Mouse (Mus musculus): Measurements from ENCODE around the gene Scarf2.

The Scarf2 gene

GRCm38 (mm10) chr16:17796971-17797811 lies at the start of gene Scarf2:
Scarf2 (plus strand) TSS chr16:17797282.
- no peak for ATAC-seq (ENCODE audit: insufficient number of reproducible peaks, low FRiP score, low TSS enrichment)

DNA sequence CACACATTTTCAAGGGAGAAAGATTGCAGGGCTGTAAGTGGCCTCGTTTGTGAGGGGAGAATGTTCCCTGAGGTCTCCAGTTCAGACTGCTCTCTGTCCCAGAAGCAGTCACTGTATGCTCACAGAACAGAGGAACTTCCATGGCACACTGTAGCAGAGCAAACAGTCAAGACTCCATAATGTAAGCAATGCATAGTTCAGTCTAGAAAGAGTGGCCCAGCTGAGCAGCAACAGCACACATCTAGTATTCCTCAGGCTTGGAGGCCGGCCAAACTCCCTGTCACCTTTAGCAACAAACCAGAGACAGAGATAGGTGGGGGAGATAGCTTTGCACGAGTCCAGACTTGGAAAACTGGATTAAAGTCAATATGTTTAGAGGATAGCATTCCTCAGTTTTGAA lies 44.1 kb upstream of the Scarf2 start:
- ATAC-seq (ENCODE audit: insufficient number of reproducible peaks, low FRiP score, low TSS enrichment), result no peak

DNA sequence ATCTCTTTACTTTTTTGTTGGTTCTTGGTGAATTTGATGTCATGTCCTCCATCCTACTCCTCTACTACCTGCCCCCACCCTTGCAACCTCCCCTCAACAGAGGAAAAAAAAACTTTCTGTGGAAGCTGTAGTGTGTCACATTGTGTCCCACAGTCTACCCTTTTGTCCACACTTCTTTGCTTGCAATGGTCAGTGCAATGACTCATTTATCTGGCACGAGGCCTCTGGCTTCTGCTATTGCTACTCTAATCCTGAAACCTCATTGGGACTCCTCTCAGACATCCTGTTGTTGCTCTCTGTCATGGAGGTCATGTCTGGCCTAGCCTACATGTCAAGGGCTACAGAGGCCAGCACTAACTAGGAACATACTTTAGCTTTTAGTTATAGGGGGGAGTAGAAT lies 43.4 kb upstream of the Scarf2 start:
- no peak for ATAC-seq (ENCODE audit: insufficient number of reproducible peaks, low FRiP score, low TSS enrichment)

DNA sequence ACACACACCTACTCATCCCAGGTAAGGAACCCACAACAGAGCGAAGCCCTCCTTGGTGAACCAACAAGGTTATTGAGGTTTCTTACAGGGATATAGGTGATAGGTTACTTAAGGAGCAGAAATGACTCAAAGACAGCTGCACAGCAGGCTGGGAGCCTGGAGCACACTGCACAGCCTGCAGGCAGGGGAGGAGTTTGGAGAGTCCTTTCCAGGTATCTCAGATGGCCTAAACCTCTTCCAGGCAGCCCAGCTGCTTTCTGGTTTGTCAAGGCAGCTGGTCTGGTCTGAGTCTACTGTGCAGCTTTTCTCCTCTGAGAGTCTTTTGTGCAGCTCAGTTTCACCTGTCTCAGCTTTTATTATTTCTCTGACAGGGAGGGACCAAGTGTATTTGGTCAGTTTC lies 39.3 kb upstream of the Scarf2 start:
- no peak for ATAC-seq (ENCODE audit: insufficient number of reproducible peaks, low FRiP score, low TSS enrichment)

DNA sequence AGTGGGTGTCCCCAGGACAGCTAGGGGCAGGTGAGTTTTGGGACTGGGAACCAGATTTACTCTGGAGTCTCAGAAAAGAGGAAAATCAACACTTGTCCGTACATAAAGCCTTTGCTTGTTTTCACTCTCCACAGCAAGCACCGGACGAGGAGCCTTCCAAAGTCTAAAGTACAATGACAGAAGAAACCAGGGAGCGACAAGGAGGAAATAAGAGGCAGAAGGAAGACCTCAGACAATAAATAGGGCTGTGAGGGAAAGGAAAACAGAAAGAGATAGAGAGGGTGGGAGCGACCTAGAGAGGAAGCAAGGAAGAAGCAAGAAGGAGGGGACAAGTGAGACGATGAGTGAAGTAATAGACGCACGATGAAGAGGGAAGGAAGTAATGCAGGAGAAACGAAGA lies 38.2 kb upstream of the Scarf2 start:
- no peak for ATAC-seq (ENCODE audit: insufficient number of reproducible peaks, low FRiP score, low TSS enrichment)

DNA sequence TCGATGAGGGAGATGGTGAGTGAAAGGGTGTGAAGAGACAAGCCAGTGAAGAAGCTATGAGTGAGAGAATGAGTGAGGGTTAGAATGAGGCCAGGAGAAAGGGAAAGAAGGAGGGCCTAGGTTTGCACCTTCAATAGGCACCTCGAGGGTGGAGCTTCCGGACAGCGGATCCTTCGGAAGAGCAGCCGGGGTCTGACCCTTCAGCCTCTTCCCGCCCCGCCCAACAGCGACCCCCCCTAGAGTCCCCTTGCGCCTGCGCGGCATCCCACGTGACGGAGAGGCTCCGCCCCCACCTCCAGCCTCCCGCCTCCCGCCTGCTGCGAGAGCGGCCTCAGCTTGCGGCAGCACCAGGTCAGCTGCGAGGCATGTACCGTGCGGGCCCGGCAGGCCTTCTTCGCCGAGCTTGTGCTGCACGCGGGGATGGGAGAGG lies 37.7 kb upstream of the Scarf2 start, which contains the start of gene Klhl22:
Gene Klhl22, plus strand, starts transcription at position 275 of the 430 bp plus-strand sequence.
- ATAC-seq (ENCODE audit: insufficient number of reproducible peaks, low FRiP score, low TSS enrichment), result peak; percentile 72

- ATAC-seq (ENCODE audit: insufficient number of reproducible peaks, low FRiP score, low TSS enrichment), result peak; percentile 41
Observed at GRCm38 (mm10) chr16:17759813-17760321, 37.2 kb upstream of the Scarf2 start.

DNA sequence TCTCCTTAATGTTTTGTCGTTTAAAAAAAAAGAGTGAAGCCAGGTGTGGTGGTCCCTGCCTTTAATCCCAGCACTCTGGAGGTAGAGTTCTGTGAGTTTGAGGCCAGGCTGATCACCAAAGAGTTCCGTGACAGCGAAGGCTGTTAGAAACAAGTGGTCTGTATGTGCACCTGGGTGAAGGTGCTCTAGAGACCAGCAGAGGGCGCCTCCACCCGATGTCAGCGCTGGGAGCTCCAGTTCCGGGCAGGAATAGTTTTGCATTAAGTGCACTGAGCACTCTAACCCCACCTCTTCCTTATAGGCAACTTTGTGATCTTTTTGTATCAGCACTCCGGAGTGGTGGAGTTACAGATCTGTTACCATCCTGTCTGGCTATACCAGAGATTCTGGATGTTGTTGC lies 36.4 kb upstream of the Scarf2 start:
- ATAC-seq (ENCODE audit: insufficient number of reproducible peaks, low FRiP score, low TSS enrichment), result no peak

DNA sequence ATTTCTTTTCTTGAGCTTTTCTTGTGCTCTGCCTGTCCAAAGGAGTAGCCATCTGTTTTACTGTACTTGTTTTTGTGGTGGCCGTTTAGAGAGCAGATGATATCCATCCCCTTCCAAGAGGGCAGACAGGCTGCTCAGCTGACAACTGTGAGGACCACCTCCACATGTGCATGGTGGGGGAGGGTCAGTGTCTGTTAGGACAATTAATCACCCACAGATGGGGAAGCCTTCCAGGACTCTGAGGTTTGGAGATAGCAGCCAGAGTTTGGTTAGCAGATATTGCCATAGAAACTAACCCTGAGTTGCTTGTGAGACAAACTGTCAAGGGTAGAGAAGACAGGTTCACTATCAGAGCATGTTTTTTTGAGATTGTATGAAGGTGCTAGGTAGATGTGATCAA lies 36.0 kb upstream of the Scarf2 start:
- ATAC-seq (ENCODE audit: insufficient number of reproducible peaks, low FRiP score, low TSS enrichment), result no peak

DNA sequence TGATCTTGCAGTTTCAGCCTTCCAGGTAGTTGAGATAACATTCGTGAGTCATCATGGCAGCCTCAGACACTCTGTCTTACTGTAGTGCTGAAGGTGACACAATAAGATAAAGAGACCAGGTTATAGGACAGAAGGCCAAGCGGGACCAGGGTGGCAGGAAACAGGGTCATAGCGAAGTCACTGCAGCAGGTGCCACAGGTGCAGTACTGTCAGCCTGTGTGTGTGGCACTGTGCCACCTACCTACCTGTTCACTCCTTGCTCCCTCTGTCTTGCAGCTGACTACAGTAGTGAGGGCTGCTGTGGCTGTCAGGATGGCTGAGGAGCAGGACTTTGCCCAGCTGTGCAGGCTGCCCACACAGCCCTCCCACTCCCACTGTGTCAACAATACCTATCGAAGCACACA lies 33.0 kb upstream of the Scarf2 start:
- no peak for ATAC-seq (ENCODE audit: insufficient number of reproducible peaks, low FRiP score, low TSS enrichment)

DNA sequence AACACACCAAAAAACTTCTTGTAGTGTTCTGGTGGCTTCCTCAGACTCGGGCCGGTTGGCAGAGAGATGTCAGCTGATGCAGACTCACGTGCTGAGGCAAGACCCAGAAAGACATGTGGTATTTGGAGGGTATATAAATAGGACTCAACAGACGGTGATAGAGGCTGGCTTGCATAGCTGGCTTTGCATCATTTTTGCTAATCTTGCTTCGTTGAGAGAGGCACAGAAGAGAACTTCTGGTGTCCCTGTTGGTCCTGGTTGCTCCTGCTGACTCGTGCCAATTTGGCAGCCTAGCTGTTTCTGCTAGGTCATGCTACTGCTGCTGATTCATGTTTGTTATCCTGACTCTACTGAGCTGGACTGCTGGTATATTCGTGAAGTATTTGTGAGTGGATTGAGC lies 28.2 kb upstream of the Scarf2 start:
- peak; percentile 82; the same call in 1 of the 2 replicates for ATAC-seq (ENCODE audit: insufficient number of reproducible peaks, low FRiP score, low TSS enrichment)

DNA sequence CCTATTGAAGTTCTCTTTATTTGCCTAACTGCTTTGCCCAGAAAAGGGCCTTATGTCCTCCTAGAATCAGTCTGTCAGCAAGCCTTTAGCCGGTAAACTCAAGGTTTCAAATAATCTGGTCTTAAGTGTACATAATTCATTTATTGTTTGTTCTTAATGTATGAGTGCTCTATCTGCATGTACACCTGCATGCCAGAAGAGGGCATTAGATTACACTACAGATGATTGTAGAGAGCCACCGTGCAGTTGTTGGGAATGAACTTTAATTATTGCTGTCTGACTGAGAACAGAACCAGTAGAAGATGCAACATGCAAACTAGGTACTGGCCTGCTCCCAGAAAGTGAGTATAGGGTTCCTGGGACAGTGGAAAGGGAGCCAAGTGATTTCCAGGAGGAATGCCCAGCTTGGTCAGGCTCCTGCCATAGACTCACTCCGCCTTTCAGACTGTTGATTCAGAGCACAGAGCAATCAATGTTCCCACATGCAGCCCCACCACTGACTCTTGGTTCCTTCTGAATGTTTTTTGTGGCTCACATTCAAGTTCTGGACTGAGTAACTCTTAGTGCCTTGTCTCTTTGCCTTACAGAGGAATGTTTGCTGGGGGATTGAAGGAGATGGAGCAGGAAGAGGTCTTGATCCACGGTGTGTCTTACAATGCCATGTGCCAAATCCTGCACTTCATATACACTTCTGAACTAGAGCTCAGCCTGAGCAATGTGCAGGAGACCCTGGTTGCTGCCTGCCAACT lies 25.8 kb upstream of the Scarf2 start:
- no peak for ATAC-seq (ENCODE audit: insufficient number of reproducible peaks, low FRiP score, low TSS enrichment)

DNA sequence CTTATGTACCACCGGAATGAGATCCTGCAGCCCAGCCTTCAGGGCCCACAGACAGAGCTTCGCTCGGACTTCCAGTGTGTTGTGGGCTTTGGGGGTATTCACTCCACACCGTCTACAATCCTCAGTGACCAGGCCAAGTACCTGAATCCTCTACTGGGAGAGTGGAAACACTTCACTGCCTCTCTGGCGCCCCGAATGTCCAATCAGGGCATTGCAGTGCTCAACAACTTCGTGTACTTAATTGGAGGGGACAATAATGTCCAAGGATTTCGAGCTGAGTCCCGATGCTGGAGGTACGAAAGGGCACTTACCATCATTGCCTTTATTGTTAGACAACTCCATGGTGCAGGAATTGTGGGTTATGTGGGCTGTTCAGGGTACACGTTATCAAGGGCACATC lies 20.3 kb upstream of the Scarf2 start:
- no peak for ATAC-seq (ENCODE audit: insufficient number of reproducible peaks, low FRiP score, low TSS enrichment)

GRCm38 (mm10) chr16:17778223-17778622 lies 18.9 kb upstream of the Scarf2 start:
- ATAC-seq (ENCODE audit: insufficient number of reproducible peaks, low FRiP score, low TSS enrichment), result no peak

GRCm38 (mm10) chr16:17779692-17780091 lies 17.4 kb upstream of the Scarf2 start:
- no peak for ATAC-seq (ENCODE audit: insufficient number of reproducible peaks, low FRiP score, low TSS enrichment)

- no peak for ATAC-seq (ENCODE audit: insufficient number of reproducible peaks, low FRiP score, low TSS enrichment)
Observed at GRCm38 (mm10) chr16:17785337-17785736, 11.7 kb upstream of the Scarf2 start.

DNA sequence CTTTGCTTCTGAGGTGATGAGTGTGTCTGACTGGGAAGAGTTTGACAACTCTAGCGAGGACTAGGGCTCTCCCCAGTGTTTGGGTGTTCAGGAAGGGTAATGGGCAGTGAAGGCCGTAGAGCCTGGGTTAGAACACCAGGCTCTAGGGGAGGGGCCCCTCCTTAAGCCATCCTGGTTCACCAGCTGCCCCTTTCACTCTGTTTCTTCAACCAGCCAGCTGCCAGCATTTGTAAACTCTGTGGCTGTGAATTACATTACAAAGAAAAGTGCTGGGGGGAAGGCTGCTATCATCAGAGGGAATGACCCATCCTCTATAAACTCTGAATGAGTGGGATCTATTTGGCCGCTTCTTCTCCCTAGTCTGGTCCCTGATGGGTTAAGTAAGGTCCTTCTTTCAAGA lies 4.4 kb upstream of the Scarf2 start:
- ATAC-seq (ENCODE audit: insufficient number of reproducible peaks, low FRiP score, low TSS enrichment), result no peak

- ATAC-seq (ENCODE audit: insufficient number of reproducible peaks, low FRiP score, low TSS enrichment), result no peak
Observed at GRCm38 (mm10) chr16:17794047-17794446, 3.0 kb upstream of the Scarf2 start.

DNA sequence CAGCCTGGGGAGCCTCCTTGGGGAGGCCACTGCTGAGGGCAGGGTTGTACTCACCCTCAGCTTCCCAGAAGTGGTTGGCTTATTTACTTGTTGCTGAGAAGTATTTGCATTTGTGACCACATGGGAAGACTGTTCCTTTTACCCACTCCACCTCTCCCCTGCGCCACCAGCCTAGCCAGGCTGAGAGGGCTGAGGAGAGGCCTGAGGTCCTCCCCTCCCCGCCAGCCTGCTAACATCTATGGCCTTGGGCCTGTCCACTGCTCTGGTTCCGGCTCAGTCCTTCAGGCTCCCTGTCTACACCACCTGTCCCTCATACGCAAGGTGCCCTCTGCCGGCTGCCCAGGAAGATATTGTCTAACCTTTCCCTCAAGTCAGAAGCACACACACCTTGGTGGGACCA lies 1.4 kb upstream of the Scarf2 start:
- ATAC-seq (ENCODE audit: insufficient number of reproducible peaks, low FRiP score, low TSS enrichment), result no peak

GRCm38 (mm10) chr16:17796519-17796918 lies 563 bp upstream of the Scarf2 start:
- no peak for ATAC-seq (ENCODE audit: insufficient number of reproducible peaks, low FRiP score, low TSS enrichment)

DNA sequence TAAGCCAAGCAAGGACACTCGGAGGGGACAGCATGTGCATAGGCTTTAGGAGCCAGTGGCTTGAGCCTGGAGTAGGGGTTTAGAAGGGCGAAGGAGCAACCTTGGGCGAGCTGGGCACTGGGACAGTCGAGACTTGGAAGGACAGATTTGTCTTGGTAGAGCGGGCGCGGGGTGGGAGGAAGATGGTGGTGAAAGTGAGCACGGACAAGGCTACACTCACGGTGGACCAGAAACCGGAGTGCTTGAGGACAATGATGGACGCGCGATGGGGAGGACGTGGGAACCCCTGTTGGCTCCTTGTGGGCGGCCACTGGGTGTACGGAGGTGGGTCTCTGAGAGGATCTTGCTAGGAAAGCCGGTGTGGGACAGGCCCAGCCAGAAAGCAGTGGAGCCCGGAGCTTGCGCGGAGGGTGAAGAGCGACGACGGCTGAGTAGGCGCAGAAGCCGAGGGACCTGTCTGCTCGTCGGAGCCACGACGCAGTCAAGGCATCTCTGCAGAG lies 780 bp downstream of the Scarf2 start:
- no peak for ATAC-seq (ENCODE audit: insufficient number of reproducible peaks, low FRiP score, low TSS enrichment)

Data from cerebellum, adult (tissue).